ENCODE assay signal across 16 mouse cellular contexts in the genomic region with DNA sequence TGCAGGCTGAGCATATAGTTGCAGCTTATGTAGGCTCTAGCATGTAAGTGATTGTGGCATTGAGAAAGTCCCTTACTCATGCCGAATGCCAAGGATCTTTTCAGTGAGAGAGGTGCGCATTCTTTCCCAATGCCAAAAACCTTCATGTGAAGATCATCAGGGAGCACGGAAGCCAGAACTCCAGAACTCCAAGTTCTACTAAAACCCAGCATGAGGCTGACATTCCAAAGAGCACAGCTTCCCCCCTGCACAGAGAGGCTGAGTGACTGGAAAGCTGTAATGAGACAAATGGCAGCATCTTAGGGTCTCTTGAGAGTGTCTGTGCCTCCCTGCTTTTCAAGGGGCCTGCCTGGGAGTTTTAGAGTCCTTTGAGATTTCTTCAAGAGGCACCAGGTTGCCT.
DNase-seq lines count a peak whose midpoint lies in the region; ATAC-seq lines count a peak whose summit lies in the region.
"Had no signal": no experiment of that assay in that cellular context is flagged by ENCODE, and none has a peak within 500 bp of the region (broad histone marks: within the 10 kb centered on the region; RNA-seq: fewer than 3 reads in every experiment).

No protein-coding gene starts in this region.

- no peak overlapping the region for H3K4me3 ChIP-seq in forebrain, embryonic 11.5 days (ENCODE audit: low read depth, low read length)
- no peak overlapping the region for H3K4me3 ChIP-seq in forebrain, embryonic 14.5 days (ENCODE audit: low read depth, low read length)
- no peak overlapping the region for H3K4me3 ChIP-seq in heart, embryonic 13.5 days
- H3K4me3 ChIP-seq: layer of hippocampus, adult 2 months had no signal

- no peaks in the 10 kb centered on the region for H3K9me3 ChIP-seq in forebrain, embryonic 11.5 days (ENCODE audit: control insufficient read depth, low read length)
- H3K9me3 ChIP-seq in forebrain, embryonic 14.5 days (replicated peaks; ENCODE audit: control insufficient read depth, low read length): no peaks in the 10 kb centered on the region
- H3K9me3 ChIP-seq in heart, embryonic 13.5 days: no peaks in the 10 kb centered on the region

- 0 out of 2 replicates have a peak, but pooled peaks have one; percentile 28 for ATAC-seq in forebrain, embryonic 11.5 days (replicated peaks; ENCODE audit: low FRiP score)
- no peak for ATAC-seq in forebrain, embryonic 14.5 days
- ATAC-seq in heart, embryonic 13.5 days (ENCODE audit: extremely low read depth, insufficient number of reproducible peaks, low FRiP score, low TSS enrichment): no peak

- H3K27ac ChIP-seq in forebrain, embryonic 11.5 days (ENCODE audit: low read depth, low read length): no peak overlapping the region
- no peak overlapping the region for H3K27ac ChIP-seq in forebrain, embryonic 14.5 days (ENCODE audit: low read depth, low read length)
- peak overlapping the region; percentile 12 for H3K27ac ChIP-seq in heart, embryonic 13.5 days (replicated peaks)
- H3K27ac ChIP-seq: layer of hippocampus, adult 2 months had no signal

- 43% methylated on average over 3 of the region's 3 CpGs for WGBS in forebrain, embryonic 11.5 days
- WGBS in forebrain, embryonic 14.5 days: 40% methylated on average over 3 of the region's 3 CpGs
- 58% methylated on average over 3 of the region's 3 CpGs for WGBS in heart, embryonic 13.5 days

- no peak for DNase-seq in forebrain, embryonic 11.5 days (ENCODE audit: low spot score)
- DNase-seq in forebrain, embryonic 14.5 days (ENCODE audit: low spot score): no peak
- DNase-seq in heart, postnatal 10 days: no peak
- peak; percentile 20 for DNase-seq in retina, embryonic 14.5 days (ENCODE audit: low spot score)
- DNase-seq in retina, postnatal 1 day: no peak
- DNase-seq in T-cell, adult 2 months (ENCODE audit: low spot score): no peak
- DNase-seq: adrenal gland, postnatal 36 days; B cell, adult 2 months; cerebellum, postnatal 36 days; kidney, adult 18-20 months; layer of hippocampus, postnatal 36 days; lung, adult 18-20 months; lung, postnatal 36 days; right cerebral cortex, postnatal 4 days had no signal

- H3K36me3 ChIP-seq in forebrain, embryonic 11.5 days (ENCODE audit: control insufficient read depth, insufficient read depth, low read length): no peaks in the 10 kb centered on the region
- H3K36me3 ChIP-seq in forebrain, embryonic 14.5 days (ENCODE audit: control insufficient read depth, insufficient read depth, low read length): no peaks in the 10 kb centered on the region
- no peaks in the 10 kb centered on the region for H3K36me3 ChIP-seq in heart, embryonic 13.5 days

- H3K4me2 ChIP-seq in forebrain, embryonic 11.5 days (ENCODE audit: low read depth, low read length, severe bottlenecking): peak overlapping the region; percentile 24; the same call in 1 of the 2 replicates
- H3K4me2 ChIP-seq in forebrain, embryonic 14.5 days (ENCODE audit: low read length): no peak overlapping the region
- peak overlapping the region; percentile 53; the same call in 1 of the 2 replicates for H3K4me2 ChIP-seq in heart, embryonic 13.5 days

- H3K9ac ChIP-seq in forebrain, embryonic 11.5 days (ENCODE audit: low read length): no peak overlapping the region
- H3K9ac ChIP-seq in forebrain, embryonic 14.5 days (ENCODE audit: low read length): no peak overlapping the region
- no peak overlapping the region for H3K9ac ChIP-seq in heart, embryonic 13.5 days

- intact Hi-C loops in heart, postnatal 10 days (cut with DNase I): loop anchor here (10.0 kb wide), 2 partner anchors 174 to 256 kb away; a partner anchor contains a TSS

- no peaks in the 10 kb centered on the region for H3K27me3 ChIP-seq in forebrain, embryonic 11.5 days (ENCODE audit: control insufficient read depth, insufficient read depth, low read length)
- no peaks in the 10 kb centered on the region for H3K27me3 ChIP-seq in forebrain, embryonic 14.5 days (replicated peaks; ENCODE audit: control insufficient read depth, insufficient read depth, low read length)
- no peaks in the 10 kb centered on the region for H3K27me3 ChIP-seq in heart, embryonic 13.5 days (replicated peaks)

- peaks cover 9% of the 10 kb centered on the region for H3K4me1 ChIP-seq in forebrain, embryonic 11.5 days (replicated peaks; ENCODE audit: control insufficient read depth, insufficient read depth, low read length)
- H3K4me1 ChIP-seq in forebrain, embryonic 14.5 days (ENCODE audit: control insufficient read depth, insufficient read depth, low read length): peaks cover 16% of the 10 kb centered on the region
- peaks cover 48% of the 10 kb centered on the region for H3K4me1 ChIP-seq in heart, embryonic 13.5 days
